In genomic region chr5:120106424-120107073, GRCm38 (mm10) we compare ENCODE assay signal across 8 mouse cellular contexts. TPM values are rescaled to one million over a fixed set of nuclear protein-coding genes. Genes with fewer than 3 reads are reported as not detected.
A peak's percentile ranks its signal among the peaks of the same experiment; 100 is the strongest.
DNase-seq lines count a peak whose midpoint lies in the region; ATAC-seq and TF ChIP-seq lines count a peak whose summit lies in the region.

No protein-coding gene starts in this region.

- H3K9me3 ChIP-seq in G1E (replicated peaks) = no peaks in the 10 kb centered on the region

- peak; percentile 30; the same call in 1 of the 2 replicates for ATAC-seq in G1E (ENCODE audit: extremely low read depth, insufficient number of reproducible peaks, low FRiP score, poor library complexity, severe bottlenecking)
- ATAC-seq in granulocyte monocyte progenitor cell, adult 5-6 weeks (replicated peaks; ENCODE audit: poor library complexity, severe bottlenecking) = peak; percentile 73
- ATAC-seq in monocyte, adult 5-6 weeks (replicated peaks; ENCODE audit: insufficient number of reproducible peaks, low FRiP score, low TSS enrichment, poor library complexity, severe bottlenecking) = 0 out of 2 replicates have a peak, but pooled peaks have one; percentile 48

- intact Hi-C loops in heart, postnatal 14 days (cut with DNase I) = loop anchor here (10.0 kb wide), 1 partner anchor 1332 kb away; no protein-coding TSS in a partner anchor

- peak; percentile 19 to 40 for DNase-seq in heart, postnatal 14 days
- no peak for DNase-seq in heart, adult 9 months (ENCODE audit: low spot score in 2 of 2)
- DNase-seq in 3T3-L1 (ENCODE audit: low read depth, low spot score) = peak; percentile 55
- peak; percentile 18 for DNase-seq in G1E (ENCODE audit: low spot score)
- no peak for DNase-seq in ovary, postnatal 14 days (ENCODE audit: low spot score)
- no peak for DNase-seq in layer of hippocampus, postnatal 14 days (ENCODE audit: low spot score in 2 of 2)

- no peaks in the 10 kb centered on the region for H3K36me3 ChIP-seq in G1E (replicated peaks)

- no peak overlapping the region for H3K4me3 ChIP-seq in G1E (ENCODE audit: low read depth, low read length)

- peaks cover 6% of the 10 kb centered on the region; the same call in 1 of the 2 replicates for H3K4me1 ChIP-seq in G1E (ENCODE audit: insufficient read depth, low read depth, low read length)

- peaks cover 32% of the 10 kb centered on the region for H3K27me3 ChIP-seq in G1E (ENCODE audit: insufficient read depth, low read length)

- TF ChIP-seq CTCF in G1E (IDR thresholded peaks at IDR 0.05; ENCODE audit: low read depth, low read length) = peak; percentile 75

RNA-seq across cellular contexts. Expression of gene Rbm19, which starts 9.7 kb away (rescaled TPM):
- total RNA-seq in heart, postnatal 14 days (2021) = 10 to 100 TPM; 17.0 to 18.3 TPM
- 17.3 and 19.3 TPM in 2 replicates for total RNA-seq in G1E (2014; fragmentation: Nextera tagmentation)
- 25.1 and 25.8 TPM in 2 replicates for total RNA-seq in G1E (2017)
- 34.8 and 42.5 TPM in 2 replicates for polyA plus RNA-seq in G1E (2012)
- 18.3 and 20.7 TPM in 2 replicates for total RNA-seq in granulocyte monocyte progenitor cell, adult 5-6 weeks (2014; fragmentation: Nextera tagmentation)
- 24.6 and 31.1 TPM in 2 replicates for total RNA-seq in granulocyte monocyte progenitor cell, adult 5-6 weeks (2017)
- 15.9 to 22.4 TPM (median 22.2 TPM) in 3 replicates for total RNA-seq in monocyte, adult 5-6 weeks (2017)
- total RNA-seq in layer of hippocampus, postnatal 14 days (2021) = 10 to 100 TPM; 20.3 to 23.9 TPM

Comparison
In these comparisons a context has a peak if more than half of its experiments do, and no peak if none do; other contexts are left out.
1. DNase-seq: peak in heart, postnatal 14 days (2 of 2), 3T3-L1 (single experiment) and G1E (single experiment); none in heart, adult 9 months (0 of 2), ovary, postnatal 14 days (single experiment) and layer of hippocampus, postnatal 14 days (0 of 2).
2. Peak in every context shown above with its lines, with median percentiles within 50 percentile points of each other: ATAC-seq.